ENCODE assay signal across 16 mouse cellular contexts in the genomic region with DNA sequence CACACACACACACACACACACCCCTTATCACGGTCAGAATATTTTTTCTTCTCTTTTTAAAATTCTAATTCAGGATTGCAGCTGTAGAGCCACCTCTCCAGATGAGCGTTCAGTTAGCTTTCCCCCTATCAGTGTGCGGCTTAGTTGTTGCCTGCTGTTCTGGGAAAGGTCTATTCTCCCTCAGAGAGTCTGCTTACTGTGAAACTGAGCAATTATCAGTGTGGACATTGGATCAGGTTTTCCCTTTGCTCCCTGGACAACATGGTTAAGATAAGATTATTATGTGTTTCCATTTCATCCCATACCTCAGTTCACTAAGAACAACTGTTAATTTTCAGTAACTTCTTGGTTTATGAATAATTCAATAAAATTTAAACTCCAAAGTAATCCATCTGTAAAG.
"Had no signal": no experiment of that assay in that cellular context is flagged by ENCODE, and none has a peak within 500 bp of the region (broad histone marks: within the 10 kb centered on the region; RNA-seq: fewer than 3 reads in every experiment).

No protein-coding gene starts in this region.

- DNase-seq: liver, postnatal 0 days; lung, adult 2 months; lung, postnatal 14 days; lung, postnatal 36 days; right cerebral cortex, postnatal 14 days; thymus, adult 18-20 months; thymus, postnatal 14 days; thymus, postnatal 36 days had no signal

- H3K27me3 ChIP-seq: lung, embryonic 15.5 days; megakaryocyte, embryonic 14.5 days; midbrain, embryonic 13.5 days; midbrain, embryonic 15.5 days; neural tube, embryonic 12.5 days had no signal

- ATAC-seq: liver, postnatal 0 days; lung, postnatal 0 days; midbrain, embryonic 13.5 days; midbrain, embryonic 15.5 days had no signal

- H3K36me3 ChIP-seq: lung, embryonic 15.5 days; midbrain, embryonic 13.5 days; midbrain, embryonic 15.5 days; neural tube, embryonic 12.5 days had no signal

- H3K4me3 ChIP-seq: lung, embryonic 15.5 days; megakaryocyte, embryonic 14.5 days; midbrain, embryonic 13.5 days; midbrain, embryonic 15.5 days; neural tube, embryonic 12.5 days had no signal

- H3K9ac ChIP-seq: liver, postnatal 0 days; lung, embryonic 15.5 days; midbrain, embryonic 13.5 days; midbrain, embryonic 15.5 days; neural tube, embryonic 12.5 days had no signal

- H3K4me1 ChIP-seq: megakaryocyte, embryonic 14.5 days; midbrain, embryonic 13.5 days; midbrain, embryonic 15.5 days; neural tube, embryonic 12.5 days had no signal

- H3K27ac ChIP-seq: lung, embryonic 15.5 days; macrophage; midbrain, embryonic 13.5 days; midbrain, embryonic 15.5 days; neural tube, embryonic 12.5 days had no signal

- H3K4me2 ChIP-seq: lung, embryonic 15.5 days; midbrain, embryonic 11.5 days; midbrain, embryonic 13.5 days; midbrain, embryonic 15.5 days; neural tube, embryonic 12.5 days had no signal

- H3K9me3 ChIP-seq: lung, embryonic 15.5 days; megakaryocyte, embryonic 14.5 days; midbrain, embryonic 13.5 days; midbrain, embryonic 15.5 days; neural tube, embryonic 12.5 days had no signal
